Mouse (Mus musculus) ES-E14 (cell line): ENCODE data around the gene Cd300c.

Experiments
- HCFC1 ChIP-seq: IDR thresholded peaks from 2 replicates; pipeline ENCODE4 v1.6.1; 2012; ENCODE audit warnings: low read length, inconsistent platforms, borderline replicate concordance; ENCODE audit not compliant: insufficient read depth
- MAFK ChIP-seq: IDR thresholded peaks from 2 replicates; pipeline ENCODE4 v1.6.1; 2014; ENCODE audit warnings: mild to moderate bottlenecking, low read depth, low read length, inconsistent platforms; ENCODE audit not compliant: insufficient read depth
- ZC3H11A ChIP-seq: IDR thresholded peaks from 2 replicates; pipeline ENCODE4 v1.6.1; 2012; ENCODE audit warnings: low read depth, mild to moderate bottlenecking, inconsistent platforms, low read length, borderline replicate concordance
- ZNF384 ChIP-seq: IDR thresholded peaks from 2 replicates; pipeline ENCODE4 v1.6.1; 2012; ENCODE audit warnings: low read depth, low read length, inconsistent platforms

DNA sequence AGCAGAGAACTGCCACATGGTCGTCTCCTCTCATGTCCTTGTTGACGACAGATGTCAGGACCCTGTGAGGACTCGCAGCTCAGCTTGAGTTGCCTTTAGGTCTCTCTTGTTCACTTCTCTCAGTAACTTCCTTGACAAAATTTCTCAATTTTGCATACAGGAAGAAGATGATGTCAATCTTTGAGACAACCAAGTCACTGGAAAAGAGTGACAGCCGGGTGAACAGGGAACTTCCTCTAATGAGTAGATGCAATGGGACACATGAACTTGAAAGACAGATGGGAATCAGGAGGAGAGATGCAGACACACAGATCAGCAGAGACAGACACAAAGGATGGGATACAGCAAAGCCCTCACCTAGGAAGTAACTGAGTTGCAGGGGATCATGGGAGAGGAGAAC lies 20.8 kb upstream of the Cd300c start, which contains the start of gene Cd300ld:
- no peak for TF ChIP-seq MAFK
- no peak for TF ChIP-seq ZNF384
- TF ChIP-seq HCFC1: no peak
- TF ChIP-seq ZC3H11A: no peak
